Mouse (Mus musculus) cerebellum, adult 11-12 months (tissue): Measurements from ENCODE around the gene Paqr5.

Source experiments
- DNase-seq: peaks from one replicate; pipeline ENCODE4 v3.0.0; 2022

Gene Paqr5

GRCm38 (mm10) chr9:62026600-62026999, at the start of gene Paqr5:
Gene Paqr5, minus strand, starts transcription at chr9:62026856.
- no peak for DNase-seq

GRCm38 (mm10) chr9:62062234-62062633, 35.6 kb upstream of the Paqr5 start:
- DNase-seq = no peak

- DNase-seq = no peak
These were observed 33.8 kb upstream of the Paqr5 start for GRCm38 (mm10) chr9:62060431-62060830.

GRCm38 (mm10) chr9:62059941-62060340, 33.3 kb upstream of the Paqr5 start:
- no peak for DNase-seq

- no peak for DNase-seq
These were observed 31.3 kb upstream of the Paqr5 start for GRCm38 (mm10) chr9:62057881-62058506.

- DNase-seq = no peak
These were observed 29.6 kb upstream of the Paqr5 start for GRCm38 (mm10) chr9:62056206-62056605.

GRCm38 (mm10) chr9:62050801-62051200, 24.1 kb upstream of the Paqr5 start:
- DNase-seq = no peak

GRCm38 (mm10) chr9:62049166-62049565, 22.5 kb upstream of the Paqr5 start:
- DNase-seq = no peak

- no peak for DNase-seq
These were observed 15.5 kb upstream of the Paqr5 start for GRCm38 (mm10) chr9:62042167-62042566.

GRCm38 (mm10) chr9:62040008-62040608, 13.5 kb upstream of the Paqr5 start:
- DNase-seq = peak; percentile 72

GRCm38 (mm10) chr9:62035806-62036205, 9.2 kb upstream of the Paqr5 start:
- DNase-seq = no peak

GRCm38 (mm10) chr9:62032206-62032605, 5.5 kb upstream of the Paqr5 start:
- no peak for DNase-seq

GRCm38 (mm10) chr9:62028072-62028471, 1.4 kb upstream of the Paqr5 start:
- no peak for DNase-seq

- DNase-seq = no peak
These were observed 1.6 kb downstream of the Paqr5 start for GRCm38 (mm10) chr9:62025056-62025455.

GRCm38 (mm10) chr9:62023879-62024278, 2.8 kb downstream of the Paqr5 start:
- no peak for DNase-seq

- no peak for DNase-seq
These were observed 3.5 kb downstream of the Paqr5 start for GRCm38 (mm10) chr9:62022961-62023680.

- no peak for DNase-seq
These were observed 5.0 kb downstream of the Paqr5 start for GRCm38 (mm10) chr9:62021583-62022120.

GRCm38 (mm10) chr9:62020259-62020658, 6.4 kb downstream of the Paqr5 start:
- no peak for DNase-seq

GRCm38 (mm10) chr9:62018229-62019093, 8.2 kb downstream of the Paqr5 start:
- no peak for DNase-seq

- no peak for DNase-seq
These were observed 9.3 kb downstream of the Paqr5 start for GRCm38 (mm10) chr9:62017329-62017728.

GRCm38 (mm10) chr9:62015504-62015903, 11.2 kb downstream of the Paqr5 start:
- no peak for DNase-seq

GRCm38 (mm10) chr9:62013316-62014097, 13.1 kb downstream of the Paqr5 start:
- DNase-seq = no peak
